Mouse (Mus musculus) E14TG2a.4 (cell line): ENCODE data around the gene Inpp5a.
A peak's percentile ranks its signal among the peaks of the same experiment; 100 is the strongest.

Source experiments
- H3K27me3 ChIP-seq: 2 replicates; pipeline ENCODE4 v1.6.1; 2014; ENCODE audit warnings: low read length, control low read depth; ENCODE audit not compliant: insufficient read depth
- H3K36me3 ChIP-seq: 2 replicates; pipeline ENCODE4 v1.6.1; 2014; ENCODE audit warnings: low read length, control low read depth; ENCODE audit not compliant: insufficient read depth
- H3K4me1 ChIP-seq: replicated peaks from 2 replicates; pipeline ENCODE4 v1.6.1; 2014; ENCODE audit warnings: low read depth, low read length, control low read depth
- H3K4me3 ChIP-seq: replicated peaks from 2 replicates; pipeline ENCODE4 v1.5.1; 2014; ENCODE audit warnings: mild to moderate bottlenecking, low read length
- H3K9me3 ChIP-seq: 2 replicates; pipeline ENCODE4 v1.6.1; 2014; ENCODE audit warnings: low read length, control low read depth
- CTCF ChIP-seq: conservative IDR thresholded peaks from 2 replicates; pipeline ENCODE4 v1.5.1; 2014; ENCODE audit warnings: low read length
- NANOG ChIP-seq: IDR thresholded peaks from 2 replicates; pipeline ENCODE4 v1.6.1; 2014; ENCODE audit warnings: borderline replicate concordance, low read length, mixed read lengths
- POU5F1 ChIP-seq: IDR thresholded peaks from 2 replicates; pipeline ENCODE4 v1.6.1; 2014; ENCODE audit warnings: low read length, borderline replicate concordance

Inpp5a gene

DNA sequence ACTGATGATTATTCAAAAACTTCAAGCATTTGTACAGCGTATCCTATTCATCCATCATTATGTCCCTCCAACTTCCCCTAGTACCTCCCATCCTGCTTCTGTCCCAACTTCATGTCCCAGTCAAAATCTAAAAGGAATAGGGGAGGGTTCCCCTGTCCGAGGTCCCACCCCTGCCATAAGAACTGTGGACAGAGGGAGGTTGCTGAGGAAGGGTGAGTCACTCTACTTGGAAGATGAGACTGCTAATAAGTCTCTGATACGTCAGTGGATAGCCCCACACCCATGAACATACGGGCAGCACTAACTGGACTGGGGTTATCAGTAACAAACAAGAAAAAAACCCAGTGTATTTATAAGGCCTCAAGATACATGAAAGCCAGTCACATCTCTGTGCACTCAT, 29.0 kb upstream of the Inpp5a start:
- Histone ChIP-seq H3K36me3 (no peaks in the 10 kb centered on the region), H3K9me3 (no peaks in the 10 kb centered on the region), H3K4me1 (peaks cover 52% of the 10 kb centered on the region), H3K27me3 (no peaks in the 10 kb centered on the region), H3K4me3 (no peak overlapping the region)
- TF ChIP-seq CTCF, result no peak
- TF ChIP-seq POU5F1, result no peak
- TF ChIP-seq NANOG, result no peak

DNA sequence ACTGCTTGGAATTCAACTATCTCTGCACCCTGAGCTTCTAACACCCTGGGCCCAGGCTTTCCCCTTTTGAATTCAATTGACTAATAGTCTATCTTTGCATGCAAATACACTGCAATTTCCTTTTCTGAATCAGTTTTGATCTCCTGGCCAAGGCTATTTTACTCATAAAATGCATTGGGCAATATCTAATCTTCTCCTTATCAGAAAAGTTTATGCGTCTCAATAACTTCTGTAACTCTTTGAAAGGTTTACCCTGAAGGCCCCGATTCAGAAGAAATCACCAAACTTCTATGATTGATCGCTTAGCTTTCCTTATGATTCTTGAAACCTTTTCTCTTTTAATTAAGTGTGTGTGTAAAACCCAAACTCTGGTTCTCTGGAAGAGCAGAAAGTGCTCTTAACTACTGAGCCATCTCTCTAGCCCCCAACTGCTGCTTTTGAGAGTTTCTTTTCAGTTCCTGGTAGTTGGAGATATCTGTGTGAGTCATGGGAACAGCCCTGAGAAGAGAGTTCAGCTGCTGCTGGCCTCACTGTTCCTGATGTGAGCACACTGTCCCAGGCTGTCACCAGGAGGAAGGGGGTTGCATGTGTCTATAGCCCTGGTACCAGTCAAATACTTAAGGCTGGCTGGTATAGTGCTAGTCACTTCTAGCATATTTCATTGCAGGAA, 27.9 kb upstream of the Inpp5a start:
- no peaks in the 10 kb centered on the region for H3K27me3 ChIP-seq
- H3K4me1 ChIP-seq, result peaks cover 63% of the 10 kb centered on the region
- H3K4me3 ChIP-seq, result no peak overlapping the region
- no peaks in the 10 kb centered on the region for H3K9me3 ChIP-seq
- no peaks in the 10 kb centered on the region for H3K36me3 ChIP-seq
- TF ChIP-seq POU5F1 (no peak), NANOG (no peak), CTCF (no peak)

DNA sequence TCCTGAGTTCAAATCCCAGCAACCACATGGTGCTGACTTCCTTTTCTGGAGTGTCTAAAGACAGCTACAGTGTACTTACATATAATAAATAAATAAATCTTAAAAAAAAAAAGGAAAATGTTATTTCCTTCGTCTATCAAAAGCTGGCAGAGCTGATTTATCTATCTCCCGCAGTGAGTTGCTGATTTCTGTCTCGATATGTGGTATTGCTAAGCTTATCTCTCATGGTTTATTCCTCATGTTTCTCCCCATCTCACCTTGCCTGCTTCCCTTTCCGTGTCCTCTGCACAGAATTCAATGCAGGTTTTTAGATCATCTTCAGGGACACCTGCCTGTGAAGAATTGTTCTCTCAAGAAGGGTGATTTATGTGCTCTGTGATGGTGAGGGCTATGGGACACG, 27.1 kb upstream of the Inpp5a start:
- Histone ChIP-seq H3K36me3 (no peaks in the 10 kb centered on the region), H3K27me3 (no peaks in the 10 kb centered on the region), H3K4me1 (peaks cover 70% of the 10 kb centered on the region), H3K4me3 (no peak overlapping the region), H3K9me3 (no peaks in the 10 kb centered on the region)
- TF ChIP-seq NANOG (no peak), POU5F1 (no peak), CTCF (no peak)

DNA sequence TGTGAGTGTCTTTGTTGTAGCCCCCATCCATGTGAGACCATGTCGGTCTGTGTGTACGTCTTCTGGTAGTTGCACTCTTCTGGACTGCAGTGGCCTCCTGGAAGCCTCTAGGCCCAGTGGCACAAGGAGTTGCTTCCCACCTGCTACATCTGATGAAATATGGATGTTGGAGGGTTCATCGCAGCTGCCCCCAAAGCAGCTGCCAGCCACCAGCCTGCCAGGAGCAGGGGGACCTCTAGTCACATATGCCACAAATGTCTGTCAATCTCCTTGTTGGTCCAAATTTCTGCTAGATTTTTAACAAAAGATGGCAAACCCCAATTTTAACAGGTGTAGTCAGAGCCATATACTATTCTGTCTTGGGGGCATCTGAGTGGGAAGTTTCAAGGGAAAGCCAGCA, 26.4 kb upstream of the Inpp5a start:
- no peak overlapping the region for H3K4me3 ChIP-seq
- H3K27me3 ChIP-seq, result no peaks in the 10 kb centered on the region
- TF ChIP-seq CTCF, result no peak
- no peak for TF ChIP-seq NANOG
- TF ChIP-seq POU5F1, result no peak
- H3K4me1 ChIP-seq, result peaks cover 70% of the 10 kb centered on the region
- no peaks in the 10 kb centered on the region for H3K36me3 ChIP-seq
- H3K9me3 ChIP-seq, result no peaks in the 10 kb centered on the region

DNA sequence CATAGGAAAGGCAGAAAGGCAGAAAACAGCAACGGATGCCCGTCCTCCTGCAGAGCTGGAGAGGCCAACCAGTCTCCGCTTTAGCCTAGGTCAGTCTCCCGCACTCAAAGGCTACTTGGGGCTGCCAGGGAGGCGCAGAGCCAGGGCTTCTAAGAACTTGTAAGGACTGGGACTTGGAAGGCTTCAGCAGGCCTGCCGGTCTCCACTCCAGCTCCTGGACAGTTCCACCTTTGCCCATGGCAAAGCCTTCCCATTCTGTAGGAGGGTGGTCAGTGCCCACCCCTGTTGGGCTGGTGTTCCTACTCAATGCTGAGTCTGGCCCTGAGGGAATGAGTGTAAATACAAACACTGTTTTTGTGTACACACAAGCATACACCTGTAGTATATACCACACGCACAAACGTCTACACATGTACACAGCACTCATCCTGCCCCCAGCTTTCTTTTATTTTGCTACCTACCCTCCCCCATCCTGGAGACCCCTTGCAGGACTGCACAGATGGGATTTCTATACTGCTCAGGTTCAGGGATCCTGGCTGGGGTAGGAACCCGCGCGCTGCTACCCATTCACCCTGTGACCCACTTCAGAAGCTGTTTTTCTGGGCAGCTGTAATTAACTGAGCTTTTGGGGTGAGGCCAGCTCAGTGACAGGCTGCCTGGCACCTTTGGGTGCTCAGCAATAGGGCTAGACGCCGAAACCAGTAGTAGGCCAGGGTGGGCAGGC, 25.5 kb upstream of the Inpp5a start:
- H3K9me3 ChIP-seq, result no peaks in the 10 kb centered on the region
- TF ChIP-seq NANOG, result no peak
- no peak for TF ChIP-seq CTCF
- TF ChIP-seq POU5F1, result no peak
- H3K27me3 ChIP-seq, result no peaks in the 10 kb centered on the region
- no peaks in the 10 kb centered on the region for H3K36me3 ChIP-seq
- peak overlapping the region; percentile 57 for H3K4me3 ChIP-seq
- peaks cover 79% of the 10 kb centered on the region for H3K4me1 ChIP-seq

DNA sequence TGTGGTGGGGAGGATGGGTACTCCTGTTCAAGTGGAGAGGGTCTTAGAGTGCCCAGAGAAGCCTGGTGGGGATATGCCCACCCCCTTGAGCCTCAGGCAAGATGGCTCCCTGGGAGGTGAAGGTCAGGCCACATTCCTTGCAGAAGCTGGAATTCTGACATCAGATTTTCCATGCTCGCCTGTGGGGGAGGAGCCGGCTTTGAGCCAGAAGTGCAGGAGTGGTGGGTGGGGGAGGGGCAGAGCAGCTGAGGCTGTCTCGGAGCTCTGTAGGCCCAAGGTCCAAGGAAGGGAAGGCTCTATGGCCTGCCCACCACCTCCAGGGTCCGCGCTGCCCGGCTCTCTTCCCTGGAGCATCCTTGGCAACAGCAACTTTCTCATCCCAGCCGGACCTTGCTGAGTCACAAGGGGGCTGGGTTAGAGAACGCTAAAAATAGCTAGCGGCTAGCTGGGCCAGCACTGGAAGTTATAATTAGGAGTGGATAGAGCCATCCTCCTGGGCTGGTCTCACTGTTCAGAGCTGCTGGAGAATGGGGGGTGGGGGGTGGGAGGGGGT, 24.8 kb upstream of the Inpp5a start:
- peak overlapping the region; percentile 57 for H3K4me3 ChIP-seq
- no peaks in the 10 kb centered on the region for H3K9me3 ChIP-seq
- H3K27me3 ChIP-seq, result no peaks in the 10 kb centered on the region
- no peak for TF ChIP-seq CTCF
- peak; percentile 7; the same call in 1 of the 2 replicates for TF ChIP-seq NANOG
- TF ChIP-seq POU5F1, result no peak
- H3K4me1 ChIP-seq, result peaks cover 85% of the 10 kb centered on the region
- H3K36me3 ChIP-seq, result no peaks in the 10 kb centered on the region

DNA sequence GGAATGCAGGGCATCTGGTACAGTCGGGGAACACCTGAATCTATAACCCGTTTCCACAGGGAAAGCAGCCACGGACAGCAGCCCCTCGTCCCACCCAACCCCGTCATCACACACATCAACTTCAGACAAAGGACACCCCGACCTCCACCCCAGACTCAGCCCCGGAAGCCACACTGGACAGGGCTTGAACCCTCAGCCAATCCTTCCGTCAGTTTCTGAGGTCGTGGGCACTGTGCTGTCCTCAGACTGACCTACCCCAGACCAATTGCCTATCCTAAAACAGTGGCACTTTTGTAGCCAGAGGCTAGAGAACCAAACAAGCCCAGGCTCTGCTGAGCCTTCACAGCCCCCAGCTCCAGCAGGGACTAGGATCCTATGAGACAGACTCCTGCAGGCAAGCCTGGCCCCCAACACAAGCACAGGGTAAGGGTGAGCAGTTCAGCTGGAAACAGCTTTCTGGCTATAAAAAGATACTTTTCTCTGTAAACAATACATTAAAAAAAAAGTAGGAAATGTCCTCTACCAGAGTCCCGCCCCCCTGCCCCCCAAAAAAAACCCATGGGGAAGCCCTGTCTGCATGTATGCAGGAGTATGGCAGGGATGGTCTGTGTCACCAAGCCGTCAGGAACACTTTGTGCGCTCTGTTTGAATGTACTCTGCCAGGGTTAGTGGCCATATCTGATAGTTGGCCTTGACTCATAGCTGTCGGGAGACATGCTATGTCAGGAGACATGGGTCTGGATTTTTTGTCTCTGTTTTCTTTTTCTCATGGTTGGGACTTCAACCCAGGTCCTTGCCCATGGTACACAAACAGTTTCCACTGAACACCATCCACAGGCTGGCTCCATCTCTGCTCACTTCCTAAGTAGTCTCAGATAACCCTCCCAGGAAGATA, 23.7 kb upstream of the Inpp5a start:
- no peak for TF ChIP-seq NANOG
- TF ChIP-seq POU5F1, result no peak
- TF ChIP-seq CTCF, result no peak
- H3K9me3 ChIP-seq, result no peaks in the 10 kb centered on the region
- H3K27me3 ChIP-seq, result 0 out of 2 replicates have a peak, but pooled peaks cover 4% of the 10 kb centered on the region
- peaks cover 79% of the 10 kb centered on the region for H3K4me1 ChIP-seq
- no peaks in the 10 kb centered on the region for H3K36me3 ChIP-seq
- peak overlapping the region; percentile 41; the same call in 1 of the 2 replicates for H3K4me3 ChIP-seq

DNA sequence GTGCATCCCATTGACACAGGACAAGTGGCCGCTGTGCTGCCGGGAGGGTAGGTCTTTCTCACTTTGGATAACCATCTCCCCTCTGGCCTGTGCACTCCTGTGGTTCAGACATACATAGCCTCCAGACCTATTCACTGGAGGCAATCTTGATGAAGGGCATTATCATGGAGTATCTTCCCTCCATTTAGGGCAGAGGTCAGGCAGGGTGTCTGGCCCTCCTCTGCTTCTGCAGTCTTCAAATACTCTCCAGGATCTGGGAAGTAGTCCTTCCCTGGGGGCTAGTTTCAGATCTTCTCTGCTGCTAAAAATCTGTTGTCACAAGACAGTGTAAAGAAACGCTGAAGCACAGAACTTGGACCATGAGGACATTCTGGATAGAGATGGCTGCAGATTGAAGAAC, 22.8 kb upstream of the Inpp5a start:
- TF ChIP-seq NANOG (no peak), POU5F1 (no peak), CTCF (no peak)
- Histone ChIP-seq H3K9me3 (no peaks in the 10 kb centered on the region), H3K4me3 (no peak overlapping the region), H3K4me1 (peaks cover 70% of the 10 kb centered on the region), H3K27me3 (peaks cover 13% of the 10 kb centered on the region; the same call in 1 of the 2 replicates), H3K36me3 (no peaks in the 10 kb centered on the region)
